Mouse (Mus musculus): ENCODE measurements at regions not wholly inside any gene's neighbourhood (a gene's known extent, or its start where the extent isn't known, plus 50 kb on each side); places are given as distances from the start of the nearest gene placed in this dataset.

GRCm38 (mm10) chr5:77481811-77482210, 74.0 kb upstream of the Igfbp7 start:
- TF ChIP-seq POLR2A (IDR thresholded peaks at IDR 0.05; ENCODE audit: borderline replicate concordance, low read depth, low read length) (no peak), CTCF (IDR thresholded peaks at IDR 0.05; ENCODE audit: low read depth, low read length) (no peak)
